Mouse (Mus musculus): ENCODE measurements around the gene Prkaa1.

Prkaa1 gene

DNA sequence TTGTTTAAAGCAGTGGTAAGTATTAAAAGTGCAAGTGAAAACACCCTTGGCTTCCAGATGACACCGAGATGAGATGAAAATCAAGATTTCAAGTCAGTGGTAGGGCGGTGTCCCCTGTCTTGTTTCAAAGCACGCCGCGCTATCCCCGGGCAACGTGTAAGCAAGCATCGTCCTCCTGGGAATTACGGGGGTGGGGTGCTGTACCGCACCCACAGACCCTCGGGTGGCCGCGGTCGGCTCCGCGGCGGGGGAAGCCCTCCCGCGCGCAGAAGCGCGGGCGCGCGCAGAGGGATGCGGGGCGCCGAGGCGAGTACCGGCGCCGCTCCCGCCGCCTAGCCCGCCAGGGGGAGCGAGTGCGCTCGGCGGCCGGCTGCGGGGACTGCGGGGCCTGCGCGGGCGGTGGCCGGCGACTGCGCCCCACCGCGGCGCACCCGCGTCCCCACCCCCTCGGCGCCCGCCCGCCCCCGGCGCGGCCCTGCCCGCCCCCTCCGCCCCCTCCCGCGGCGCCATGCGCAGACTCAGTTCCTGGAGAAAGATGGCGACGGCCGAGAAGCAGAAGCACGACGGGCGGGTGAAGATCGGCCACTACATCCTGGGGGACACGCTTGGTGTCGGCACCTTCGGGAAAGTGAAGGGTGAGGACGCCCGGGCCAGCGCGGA, at the start of gene Prkaa1:
TSS of gene Prkaa1 (plus strand) at position 501 of the 660 bp plus-strand sequence.
- peak; percentile 83 for DNase-seq (ENCODE audit: low read depth, low spot score)

DNA sequence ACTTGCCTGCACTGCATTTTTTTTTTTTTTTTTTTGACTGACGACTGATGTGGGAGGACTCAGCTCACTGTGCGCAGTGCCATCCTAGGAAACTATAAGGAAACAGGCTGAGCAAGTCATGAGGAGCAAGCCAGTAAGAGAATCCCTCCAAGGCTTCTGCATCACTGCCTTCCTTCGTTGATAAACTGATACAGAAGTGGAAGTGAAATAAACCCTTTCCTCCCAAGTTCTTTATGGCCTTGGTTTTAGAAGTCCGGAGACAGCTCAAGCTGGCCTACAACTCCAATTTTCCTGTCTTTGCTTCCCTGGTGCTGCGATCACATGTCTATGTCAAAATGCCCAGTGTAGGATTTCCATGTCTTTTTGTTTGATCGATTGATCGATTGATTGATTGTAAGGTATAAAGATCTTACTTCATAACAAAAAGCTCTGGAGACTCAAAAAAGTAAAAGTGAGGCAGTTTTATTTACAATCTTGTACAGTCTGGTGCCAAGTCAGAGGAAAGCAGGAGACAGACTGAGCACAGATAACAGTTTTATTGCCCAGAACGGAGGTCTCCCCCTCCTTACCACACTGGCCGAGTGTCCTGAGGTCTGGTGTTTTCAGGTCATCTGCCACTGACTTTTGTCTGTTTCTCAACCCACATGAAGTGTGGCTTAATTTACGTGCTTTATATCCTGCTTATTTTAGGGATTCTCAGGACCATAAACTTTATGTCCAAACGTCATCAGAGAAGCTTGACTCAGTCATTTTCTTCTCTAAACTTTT, 47.9 kb upstream of the Prkaa1 start:
- DNase-seq (ENCODE audit: low read depth, low spot score), result no peak

DNA sequence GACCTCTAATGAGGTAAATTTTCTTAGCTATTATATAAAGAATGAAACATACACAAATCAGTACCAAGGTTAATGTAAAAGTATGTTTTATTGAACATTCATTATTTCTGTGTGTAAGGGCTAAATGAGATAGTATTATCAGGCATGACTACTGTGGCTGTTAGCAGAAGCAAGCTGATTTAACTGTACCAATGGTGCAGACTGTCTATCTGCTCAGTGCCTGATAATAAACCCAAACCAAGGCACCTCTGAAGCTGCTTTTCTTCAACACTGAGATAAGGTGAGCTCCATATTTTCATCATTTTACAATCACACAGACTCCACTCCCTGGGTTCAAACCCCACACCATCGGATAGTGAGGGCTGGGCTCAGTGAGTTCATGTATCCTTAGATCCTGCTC, 46.3 kb upstream of the Prkaa1 start:
- no peak for DNase-seq (ENCODE audit: low read depth, low spot score)

DNA sequence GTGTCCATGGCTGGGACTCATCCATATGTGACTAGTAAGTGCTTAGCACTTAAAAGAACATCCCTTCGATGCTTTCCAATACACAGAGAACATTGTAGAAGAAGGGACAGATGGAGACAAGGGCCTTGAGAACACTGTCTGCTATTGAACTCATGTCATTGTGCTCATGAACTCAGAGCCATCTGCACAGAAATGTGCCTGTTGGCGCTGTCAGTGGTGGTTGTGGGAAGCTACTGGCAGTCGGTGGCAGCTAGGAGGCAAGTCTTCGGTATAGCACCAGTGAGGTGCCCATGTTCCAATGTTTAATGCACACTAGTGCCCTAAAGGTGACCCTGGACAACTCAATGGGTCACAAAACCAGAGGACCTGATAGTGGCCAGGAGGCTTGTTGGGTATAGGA, 41.3 kb upstream of the Prkaa1 start:
- no peak for DNase-seq (ENCODE audit: low read depth, low spot score)

DNA sequence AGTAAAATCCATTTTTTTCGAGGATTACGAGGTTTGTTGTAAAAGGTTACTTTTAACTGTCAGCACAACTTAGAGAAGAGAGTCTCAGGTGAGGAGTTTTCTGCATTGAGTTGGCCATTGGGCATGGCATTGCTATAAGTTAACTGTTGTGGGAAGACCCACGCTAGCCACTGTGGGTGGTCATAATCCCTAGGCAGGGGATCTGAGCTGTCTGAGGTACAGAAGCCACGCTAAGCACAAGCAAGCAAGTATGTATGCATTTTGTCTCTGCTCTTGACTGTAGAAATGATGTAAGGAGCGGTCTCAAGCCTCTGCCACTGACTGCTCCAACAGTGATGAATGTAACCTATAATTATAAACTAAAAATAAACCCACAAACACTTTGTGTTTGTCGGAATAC, 37.8 kb upstream of the Prkaa1 start:
- no peak for DNase-seq (ENCODE audit: low read depth, low spot score)

DNA sequence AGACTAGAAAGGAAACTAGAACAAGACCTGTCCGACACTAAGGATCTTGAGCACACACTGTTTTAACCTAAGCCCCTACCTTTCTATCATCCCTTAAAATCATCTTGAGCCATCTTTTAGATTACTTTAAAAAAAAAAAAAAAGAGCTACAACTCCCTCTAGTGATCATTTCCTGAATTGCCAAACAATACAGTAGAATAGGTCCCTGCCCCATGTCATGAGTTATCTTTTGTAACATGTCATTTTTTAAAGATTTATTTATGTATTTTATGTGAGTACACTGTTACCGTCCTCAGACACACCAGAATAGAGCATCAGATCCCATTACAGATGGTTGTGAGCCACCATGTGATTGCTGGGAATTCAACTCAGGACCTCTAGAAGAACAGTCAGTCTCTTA, 37.4 kb upstream of the Prkaa1 start:
- DNase-seq (ENCODE audit: low read depth, low spot score), result peak; percentile 72

DNA sequence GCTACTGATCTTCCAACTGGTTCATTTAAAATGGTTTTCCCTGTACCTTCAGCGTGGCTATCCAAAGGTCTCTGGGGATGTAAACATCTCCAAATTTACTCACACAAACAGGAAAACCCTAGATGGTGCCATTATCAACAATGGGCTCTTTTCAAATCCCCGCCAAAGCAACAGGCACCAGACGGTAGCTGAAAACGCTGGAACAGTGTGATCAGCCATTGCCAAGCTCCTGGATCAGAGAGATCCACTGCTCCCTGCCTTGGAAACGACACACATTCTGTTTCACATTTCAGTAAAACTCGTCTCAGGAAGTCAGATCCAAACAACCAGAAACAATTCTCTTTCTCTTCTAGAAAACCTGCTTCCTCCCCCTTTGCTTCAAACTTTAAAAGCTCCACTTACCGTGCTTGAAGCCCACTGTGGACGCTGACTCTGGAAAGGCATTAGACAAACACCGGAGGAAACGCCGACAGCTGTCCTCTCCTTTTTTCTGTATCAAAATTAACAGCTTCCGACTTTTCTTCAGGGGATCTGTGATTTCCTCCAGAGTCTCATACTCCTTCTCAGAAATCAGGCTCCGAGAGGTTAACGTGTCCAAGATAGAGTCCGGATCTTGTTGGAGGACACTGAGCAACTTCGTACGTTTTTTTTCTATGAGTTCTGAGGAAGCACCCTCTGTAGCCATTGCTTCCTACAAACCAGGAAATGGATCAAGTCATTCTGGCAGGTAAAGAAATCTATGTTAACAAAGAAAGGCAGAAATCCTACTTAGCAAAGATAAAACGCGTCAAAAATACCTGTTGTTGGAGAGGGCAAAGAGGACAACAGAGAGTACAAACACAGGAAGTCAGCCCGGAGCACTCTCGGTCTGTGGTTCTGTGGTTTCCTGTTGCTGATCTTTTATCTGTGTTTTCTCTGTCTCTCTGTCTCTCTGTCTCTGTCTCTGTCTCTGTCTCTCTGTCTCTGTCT, 35.7 kb upstream of the Prkaa1 start, which contains the start of gene Card6:
TSS of gene Card6 (minus strand) at position 854 of the 969 bp plus-strand sequence.
- peak; percentile 87 for DNase-seq (ENCODE audit: low read depth, low spot score)

DNA sequence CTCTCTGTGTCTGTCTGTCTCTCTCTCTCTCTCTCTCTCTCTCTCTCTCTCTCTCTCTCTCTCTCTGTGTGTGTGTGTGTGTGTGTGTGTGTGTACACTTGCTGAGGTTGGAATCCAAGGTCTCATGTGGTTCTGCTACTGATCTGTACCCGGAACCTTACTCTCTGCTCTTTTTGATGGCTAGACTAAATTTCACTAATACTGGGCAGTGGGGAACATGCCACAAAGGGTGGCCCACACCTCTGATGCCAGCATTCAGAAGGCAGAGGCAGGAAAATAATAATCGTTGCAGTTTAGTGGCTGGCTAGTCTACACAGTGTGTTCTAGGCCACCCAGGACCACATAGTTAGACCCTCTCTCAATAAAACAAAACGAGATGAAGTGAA, 35.0 kb upstream of the Prkaa1 start:
- no peak for DNase-seq (ENCODE audit: low read depth, low spot score)

DNA sequence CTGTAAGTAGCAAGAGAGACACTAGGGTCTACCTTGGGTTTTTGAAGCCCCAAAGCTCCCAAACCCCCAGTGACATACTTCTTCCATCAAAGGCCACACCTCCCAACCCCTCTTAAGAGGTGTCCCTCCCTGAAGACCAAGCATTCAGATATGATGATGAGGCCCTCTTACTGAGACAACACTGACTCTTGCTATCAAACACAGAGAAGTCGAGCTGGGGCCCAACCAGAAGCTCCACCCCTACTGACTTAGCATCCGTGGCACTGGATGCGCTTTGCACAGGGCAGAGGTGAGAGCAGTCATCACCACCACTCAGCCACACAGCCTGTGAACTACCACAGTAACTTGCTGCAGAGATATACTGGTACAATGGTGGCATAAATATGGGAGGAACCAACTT, 31.0 kb upstream of the Prkaa1 start:
- peak; percentile 30 for DNase-seq (ENCODE audit: low read depth, low spot score)

DNA sequence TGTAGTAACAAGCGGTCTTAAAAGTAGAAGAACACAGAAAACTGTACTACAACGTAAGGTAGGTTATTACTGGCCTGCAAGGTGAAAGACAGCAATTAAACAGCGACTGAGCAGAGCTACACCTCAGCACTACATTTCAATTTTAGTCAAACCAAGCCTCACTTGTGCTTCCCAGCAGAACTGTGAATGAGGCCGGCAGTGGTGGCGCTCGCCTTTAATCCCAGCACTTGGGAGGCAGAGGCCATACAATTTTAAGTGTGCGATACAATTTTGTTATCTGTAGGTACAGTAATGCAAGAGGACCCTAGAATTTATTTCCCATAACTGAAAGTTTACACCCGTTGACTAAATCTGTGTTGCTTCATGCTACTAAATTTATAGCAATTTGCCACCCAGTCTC, 28.5 kb upstream of the Prkaa1 start:
- DNase-seq (ENCODE audit: low read depth, low spot score), result no peak

DNA sequence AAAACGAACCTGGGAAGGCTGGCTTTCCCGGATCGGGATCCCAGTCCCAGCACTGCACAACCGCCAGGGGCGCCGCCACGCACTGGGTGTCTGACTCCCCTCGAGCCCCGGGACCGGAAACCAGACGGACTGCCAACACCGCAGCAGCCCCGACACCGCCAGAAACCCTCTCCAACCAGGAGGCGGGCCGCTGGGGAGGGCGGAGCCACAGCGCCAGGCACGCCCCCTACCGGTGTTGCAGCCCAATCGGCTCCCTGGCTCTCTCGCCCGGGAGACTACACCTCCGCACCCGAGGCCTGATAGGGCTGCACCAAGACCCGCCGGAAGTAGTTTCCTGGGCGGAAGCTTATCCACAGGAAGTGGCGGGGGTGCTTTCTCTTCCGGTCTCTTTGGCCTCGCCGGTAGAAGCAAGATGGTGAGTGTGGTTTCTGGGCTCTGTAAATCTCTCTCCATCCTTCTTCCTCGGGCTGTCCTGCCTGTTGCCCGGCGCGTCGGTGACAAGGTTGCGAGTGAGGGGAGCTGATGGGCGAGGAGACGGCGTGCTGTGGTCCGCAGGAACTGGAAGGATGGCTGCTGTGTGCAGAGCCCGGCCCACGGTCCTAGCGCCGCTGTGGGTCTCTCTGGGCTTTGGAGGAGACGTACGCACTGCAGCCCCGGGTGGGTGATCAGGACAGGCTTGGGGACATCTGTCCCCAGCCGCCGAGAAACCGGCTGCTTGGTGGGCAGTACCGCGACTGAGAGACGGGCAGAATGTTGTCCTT, 27.2 kb upstream of the Prkaa1 start, which contains the start of gene Rpl37:
TSS of gene Rpl37 (plus strand) at position 376 of the 761 bp plus-strand sequence.
- DNase-seq (ENCODE audit: low read depth, low spot score), result peak; percentile 99

DNA sequence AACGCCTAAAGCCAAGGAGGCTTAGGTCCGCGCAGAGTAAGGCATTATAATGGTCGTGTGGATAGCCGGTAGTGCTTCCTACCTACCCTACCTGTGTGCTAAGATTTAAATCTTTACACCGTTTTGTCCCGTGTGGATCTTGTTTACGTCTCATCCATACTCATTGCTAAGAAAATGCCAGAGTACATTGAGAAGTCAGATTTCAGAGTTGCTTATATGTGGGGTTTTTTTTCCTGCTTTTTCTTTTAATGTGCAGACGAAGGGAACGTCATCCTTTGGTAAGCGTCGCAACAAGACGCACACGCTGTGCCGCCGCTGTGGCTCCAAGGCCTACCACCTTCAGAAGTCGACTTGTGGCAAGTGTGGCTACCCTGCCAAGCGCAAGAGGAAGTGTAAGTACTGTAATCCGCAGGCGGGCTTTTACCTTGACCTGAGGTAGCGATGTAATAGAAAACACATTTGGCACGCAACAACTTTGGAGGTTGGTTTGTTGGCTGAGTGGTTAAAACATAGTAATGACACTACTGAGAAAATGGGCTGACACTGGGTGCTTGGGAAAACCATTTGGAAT, 26.5 kb upstream of the Prkaa1 start:
- peak; percentile 44 for DNase-seq (ENCODE audit: low read depth, low spot score)

DNA sequence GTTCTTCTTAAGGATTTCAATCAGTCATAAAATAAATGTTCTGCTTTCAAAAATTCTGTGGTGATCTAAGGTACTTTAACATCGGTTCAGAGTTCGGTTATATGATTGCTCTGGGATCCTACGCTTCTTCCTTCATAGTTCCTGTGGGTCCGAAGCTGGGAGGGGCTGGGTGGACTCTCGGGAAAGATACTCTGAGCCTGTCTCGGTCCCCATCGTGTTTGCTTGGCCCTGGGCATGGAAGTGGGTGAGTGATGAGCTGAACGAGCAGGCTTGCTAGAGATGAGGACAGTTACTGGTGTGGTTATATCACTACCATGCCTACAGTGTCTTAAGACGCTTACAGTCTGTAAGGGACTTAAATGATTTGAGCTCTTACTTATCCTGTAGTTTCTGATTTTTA, 25.0 kb upstream of the Prkaa1 start:
- DNase-seq (ENCODE audit: low read depth, low spot score), result no peak

DNA sequence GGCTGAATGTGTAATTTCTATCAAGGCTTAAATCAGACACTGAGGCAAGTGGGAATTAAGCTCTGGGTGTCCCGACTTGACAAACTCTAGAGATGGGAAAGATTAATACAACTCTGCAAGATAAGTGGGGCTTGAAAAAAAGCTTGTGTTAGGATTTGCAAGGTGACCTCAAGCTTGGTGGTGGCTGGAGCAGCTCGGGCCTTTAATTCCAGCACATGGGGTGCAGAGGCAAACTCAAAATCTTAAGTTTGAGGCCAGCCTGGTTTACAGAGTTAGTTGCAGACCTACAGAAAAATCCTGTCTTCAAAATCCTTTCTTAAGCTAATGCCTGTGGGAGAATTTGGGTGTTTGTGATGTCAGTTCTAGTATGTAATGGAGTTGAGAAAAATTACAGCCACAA, 24.5 kb upstream of the Prkaa1 start:
- DNase-seq (ENCODE audit: low read depth, low spot score), result no peak

DNA sequence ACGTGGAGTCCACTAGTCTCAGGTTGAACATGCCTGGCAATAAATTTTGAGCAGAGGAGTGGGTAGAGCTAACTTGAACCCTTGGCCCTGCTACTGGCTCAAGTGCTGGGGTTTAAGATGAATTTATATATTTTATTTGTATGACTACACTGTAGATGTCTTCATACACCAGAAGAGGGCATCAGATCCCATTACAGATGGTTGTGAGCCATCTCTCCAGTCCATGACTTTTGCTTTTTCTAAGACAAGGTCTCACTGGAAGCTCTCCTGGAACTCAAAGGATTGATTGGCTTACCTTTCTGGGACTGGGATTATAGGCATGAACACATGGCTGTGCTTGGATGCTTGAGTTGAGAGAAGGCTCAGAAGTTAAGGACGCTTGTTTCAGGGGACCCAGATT, 24.0 kb upstream of the Prkaa1 start:
- DNase-seq (ENCODE audit: low read depth, low spot score), result no peak

DNA sequence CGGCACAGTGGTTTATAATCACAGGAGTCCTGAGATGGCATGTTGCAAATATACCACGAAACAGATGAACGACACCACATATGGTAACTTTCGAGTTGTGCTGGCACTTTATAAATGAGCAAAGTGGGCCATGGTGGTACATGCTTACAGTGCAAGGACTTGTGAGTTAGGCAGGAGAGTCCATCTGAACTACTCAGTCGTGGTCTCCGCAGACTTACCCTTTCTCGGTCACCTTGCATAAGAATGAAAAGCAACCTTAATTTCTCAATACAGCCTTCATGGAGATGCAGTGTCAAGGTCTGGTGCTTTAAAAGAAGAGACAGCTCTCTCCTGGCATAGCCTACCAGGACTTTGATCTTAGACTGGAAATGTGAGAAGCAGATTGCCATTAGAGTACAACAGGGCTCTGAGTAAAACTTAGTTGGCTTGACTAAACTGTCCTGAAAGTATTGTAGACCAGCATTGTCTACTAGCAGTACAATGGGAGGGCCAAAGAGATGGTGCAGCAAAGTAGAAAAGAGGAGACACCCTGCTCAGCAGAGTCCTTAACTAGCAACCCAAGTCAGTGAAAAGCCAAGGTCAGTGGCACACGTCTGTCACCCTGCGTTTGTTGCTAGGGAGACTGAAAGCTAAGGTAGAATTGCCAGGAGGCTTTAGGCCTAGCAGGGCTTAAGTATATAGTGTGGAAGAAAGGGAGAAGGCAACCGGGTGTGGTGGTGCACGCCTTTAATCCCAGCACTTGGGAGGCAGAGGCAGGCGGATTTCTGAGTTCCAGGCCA, 21.9 kb upstream of the Prkaa1 start:
- no peak for DNase-seq (ENCODE audit: low read depth, low spot score)

DNA sequence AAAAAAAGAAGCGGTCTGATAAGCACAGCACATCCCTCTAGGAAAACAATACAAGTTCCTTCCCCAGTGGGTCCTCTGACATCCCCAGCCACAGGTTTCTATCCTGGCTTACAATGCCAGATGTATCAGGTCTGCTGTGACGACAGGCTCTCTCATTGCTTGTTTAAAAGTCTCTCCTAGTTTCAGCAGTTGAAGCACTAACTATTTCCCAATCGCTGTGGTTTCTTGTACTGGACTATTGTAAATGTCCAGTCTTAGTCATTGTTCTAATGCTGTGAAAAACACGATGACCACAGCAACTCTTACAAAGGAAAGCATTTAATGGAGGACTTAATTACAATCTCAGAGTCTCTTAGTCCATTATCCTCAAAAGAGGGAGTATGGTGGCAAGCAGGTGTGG, 17.2 kb upstream of the Prkaa1 start:
- DNase-seq (ENCODE audit: low read depth, low spot score), result no peak

DNA sequence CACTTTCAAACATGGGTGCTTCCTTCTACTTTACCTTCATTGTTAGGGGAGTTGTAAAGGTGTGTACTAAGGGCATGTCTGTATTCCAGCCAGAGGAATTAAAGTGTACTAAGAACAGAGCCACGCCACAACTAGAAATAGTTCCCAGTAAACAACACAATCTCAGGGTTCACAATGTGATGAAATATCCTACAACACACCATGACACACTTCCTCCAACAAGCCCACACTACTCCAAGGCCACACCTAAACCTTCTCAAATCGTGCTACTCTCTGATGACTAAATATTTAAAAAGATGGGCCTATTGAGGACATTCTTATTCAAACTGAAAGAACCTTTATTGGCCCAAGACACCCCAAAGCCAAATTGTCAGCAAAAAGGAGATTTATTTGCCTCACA, 16.2 kb upstream of the Prkaa1 start:
- no peak for DNase-seq (ENCODE audit: low read depth, low spot score)

DNA sequence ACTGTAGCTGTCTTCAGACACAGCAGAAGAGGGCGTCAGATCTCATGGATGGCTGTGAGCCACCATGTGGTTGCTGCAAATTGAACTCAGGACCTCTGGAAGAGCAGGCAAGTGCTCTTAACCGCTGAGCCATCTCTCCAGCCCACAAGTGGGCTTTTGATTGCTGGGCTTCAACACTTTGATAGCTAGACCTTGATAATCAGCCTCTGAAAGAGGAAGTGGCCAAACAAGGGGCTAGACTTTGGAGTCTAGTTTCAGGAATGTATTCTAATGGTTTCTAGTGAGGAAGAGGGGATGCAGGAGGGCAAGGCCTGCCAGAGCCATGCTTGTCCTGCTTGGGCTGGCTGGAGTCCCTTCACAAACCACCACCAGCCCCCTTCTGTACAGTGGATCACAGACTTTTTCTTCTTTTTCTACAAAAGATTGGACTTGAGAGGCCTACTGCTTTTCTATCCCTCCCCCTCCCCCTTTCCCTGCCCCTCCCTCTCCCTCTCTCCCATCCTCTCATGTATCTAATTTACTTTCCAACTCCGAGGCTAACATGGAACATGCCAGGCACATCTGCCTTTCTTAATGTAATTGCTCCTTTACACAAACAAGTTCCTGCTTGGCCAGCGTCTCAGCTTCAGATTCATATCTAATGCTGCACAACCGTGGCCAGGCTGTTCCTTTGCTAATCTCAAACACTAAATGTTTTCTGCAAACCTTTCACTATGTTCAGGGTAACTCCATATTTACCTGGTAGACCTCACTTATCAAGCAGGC, 15.3 kb upstream of the Prkaa1 start:
- DNase-seq (ENCODE audit: low read depth, low spot score), result no peak
